Mouse (Mus musculus) embryo, embryonic 9.5 days (tissue): ENCODE measurements around the gene Bpifb4.

Experiments
- DNase-seq: peaks from one replicate; pipeline ENCODE4 v3.0.0-alpha.2; 2017; ENCODE audit errors: extremely low spot score

The Bpifb4 gene

DNA sequence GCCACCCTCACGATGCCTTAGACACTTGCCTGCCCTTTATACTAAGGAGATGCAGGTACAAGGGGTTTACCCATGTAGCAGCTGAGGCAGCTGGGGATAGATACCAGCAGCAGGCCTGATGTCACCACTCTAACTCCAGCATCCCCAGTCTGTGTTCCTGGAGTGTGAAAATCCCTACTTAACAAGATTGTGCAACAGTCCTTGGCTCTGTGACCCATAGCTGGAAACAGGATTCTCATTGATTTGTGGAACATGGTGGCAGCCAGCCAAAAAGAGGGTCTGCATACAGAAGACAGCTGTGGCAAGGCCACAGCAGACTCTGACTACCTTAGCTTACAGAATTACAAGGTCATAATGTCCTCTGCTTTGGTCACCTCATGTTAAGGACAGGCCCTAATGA, 67.1 kb downstream of the Bpifb4 start:
- no peak for DNase-seq

DNA sequence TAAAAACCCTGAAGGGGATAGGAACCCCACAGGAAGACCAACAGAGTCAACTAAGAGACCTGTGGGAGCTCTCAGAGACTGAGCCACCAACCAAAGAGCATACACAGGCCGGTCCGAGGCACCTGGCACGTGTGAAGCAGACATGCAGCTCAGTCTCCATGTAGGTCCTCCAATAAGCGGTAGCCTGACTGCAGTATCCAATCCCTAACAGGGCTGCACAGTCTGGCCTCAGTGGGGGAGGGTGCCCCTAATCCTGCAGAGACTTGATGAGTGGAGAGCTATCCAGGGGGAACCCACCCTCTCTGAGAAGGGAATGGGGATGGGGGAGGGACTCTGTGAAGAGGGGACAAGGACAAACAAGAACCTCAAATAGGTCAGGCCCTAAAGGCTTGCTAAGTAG, 67.7 kb downstream of the Bpifb4 start:
- no peak for DNase-seq

DNA sequence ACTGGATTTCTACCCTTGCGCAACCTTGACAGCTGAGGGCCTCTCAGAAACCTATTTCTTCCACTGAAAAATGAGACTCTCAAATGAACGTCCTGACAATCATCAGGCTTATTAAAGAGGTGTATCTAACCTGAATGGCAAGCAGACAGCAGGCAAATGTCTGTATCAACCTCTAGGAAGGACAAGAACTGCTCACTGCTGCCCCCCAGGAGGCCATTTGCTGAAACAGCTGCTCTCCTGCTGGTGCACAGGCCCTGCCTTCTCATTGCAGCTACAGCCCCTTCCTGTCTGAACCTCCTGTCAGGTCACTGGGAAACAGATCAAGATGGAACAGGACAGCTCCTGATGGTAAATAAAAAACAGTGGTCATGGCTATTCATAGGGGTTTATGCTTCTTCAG, 68.3 kb downstream of the Bpifb4 start:
- DNase-seq: no peak

DNA sequence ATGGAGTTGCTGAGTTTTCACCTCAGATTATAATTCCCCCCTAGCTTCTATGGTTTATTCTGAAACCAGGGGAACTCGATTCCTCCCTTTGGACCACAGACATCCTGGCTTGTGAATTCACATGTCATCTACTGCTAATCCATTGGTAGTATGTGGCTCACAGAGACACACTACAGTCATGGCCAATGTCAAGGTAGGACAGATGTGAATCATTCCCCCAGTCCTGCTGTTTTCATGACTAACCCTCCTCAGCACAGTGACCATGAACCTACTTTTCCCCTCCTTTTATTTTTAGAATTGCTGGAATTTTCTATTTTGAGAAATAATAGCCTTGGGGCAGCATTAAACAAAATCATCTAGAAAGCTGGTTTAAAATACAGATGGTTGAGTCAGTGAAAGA, 69.4 kb downstream of the Bpifb4 start:
- no peak for DNase-seq

DNA sequence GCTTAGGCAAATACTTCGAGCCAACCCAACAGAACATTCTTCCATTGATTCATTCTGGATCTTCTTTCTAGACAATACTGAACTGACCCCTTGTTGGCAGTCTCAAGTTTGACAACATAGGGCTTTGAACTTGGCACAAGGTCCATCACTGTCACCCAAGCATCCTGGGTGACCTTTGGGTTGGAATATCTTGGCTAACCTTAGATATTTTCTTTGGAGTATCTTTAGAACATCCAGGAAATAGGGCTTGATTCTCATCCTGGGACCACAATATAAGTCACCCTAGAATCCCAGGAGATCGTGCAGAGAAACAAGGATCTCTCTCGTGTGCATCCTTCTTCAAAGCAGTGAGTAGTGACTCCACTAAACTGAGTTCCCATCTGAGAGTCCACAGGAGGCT, 70.0 kb downstream of the Bpifb4 start, which contains the start of gene Bpifa2:
Gene Bpifa2, plus strand, starts transcription at position 301 of the 400 bp plus-strand sequence.
- DNase-seq: no peak
